In the genomic region with DNA sequence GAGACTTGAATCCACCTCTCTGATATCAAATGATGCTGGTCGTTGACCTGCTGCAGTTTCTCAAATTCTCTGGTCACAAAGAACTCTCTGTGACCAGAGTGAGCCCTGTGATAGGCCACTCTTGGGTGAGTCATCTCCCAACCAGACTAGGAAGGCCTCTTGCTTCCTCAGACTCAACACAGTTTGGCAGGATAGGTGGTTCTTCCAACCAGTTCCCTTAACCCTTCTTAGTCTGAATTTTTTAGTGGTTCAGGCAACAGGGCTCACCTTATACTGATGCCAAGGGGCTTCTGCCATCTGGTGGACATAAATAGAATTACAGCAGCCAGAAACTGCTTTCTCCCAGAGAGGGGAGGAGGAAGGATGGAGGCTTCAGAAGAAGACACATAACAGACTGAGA, we compare ENCODE assay signal across 8 mouse cellular contexts. TPM values are rescaled to one million over a fixed set of nuclear protein-coding genes. Genes with fewer than 3 reads are reported as not detected.
DNase-seq lines count a peak whose midpoint lies in the region; ATAC-seq lines count a peak whose summit lies in the region.

No protein-coding gene starts in this region.

- peaks cover 3% of the 10 kb centered on the region; the same call in 1 of the 2 replicates for H3K36me3 ChIP-seq in hindbrain, embryonic 12.5 days

- 56% methylated on average over 1 of the region's 1 CpGs for WGBS in hindbrain, embryonic 12.5 days

- H3K4me3 ChIP-seq in hindbrain, embryonic 12.5 days: no peak overlapping the region

- H3K4me2 ChIP-seq in hindbrain, embryonic 12.5 days (replicated peaks): no peak overlapping the region

- peak; percentile 65 for DNase-seq in ovary, postnatal 14 days (ENCODE audit: low spot score)
- no peak for DNase-seq in ovary, postnatal 36 days (ENCODE audit: low spot score)
- peak; percentile 92 for DNase-seq in cerebellum, adult 9-10 months
- DNase-seq in frontal cortex, postnatal 10 days (ENCODE audit: low spot score in 2 of 2): peak; percentile 40 to 59
- DNase-seq in layer of hippocampus, postnatal 10 days (ENCODE audit: low spot score in 2 of 2): peak; percentile 72 to 75
- DNase-seq in lung, postnatal 14 days: peak; percentile 68
- peak; percentile 42 to 45 for DNase-seq in right cerebral cortex, postnatal 36 days (ENCODE audit: low spot score in 2 of 2)

- ATAC-seq in hindbrain, embryonic 12.5 days (ENCODE audit: low FRiP score): 0 out of 2 replicates have a peak, but pooled peaks have one; percentile 35

- H3K9me3 ChIP-seq in hindbrain, embryonic 12.5 days (replicated peaks): no peaks in the 10 kb centered on the region

- no peaks in the 10 kb centered on the region; the same call in 1 of the 2 replicates for H3K27me3 ChIP-seq in hindbrain, embryonic 12.5 days

- H3K4me1 ChIP-seq in hindbrain, embryonic 12.5 days: peaks cover 23% of the 10 kb centered on the region

- no peak overlapping the region for H3K9ac ChIP-seq in hindbrain, embryonic 12.5 days

- no peak overlapping the region for H3K27ac ChIP-seq in hindbrain, embryonic 12.5 days

RNA-seq across cellular contexts. Expression of a gene that starts 4.1 kb away (rescaled TPM):
- 5.0 and 5.6 TPM in 2 replicates for polyA plus RNA-seq in hindbrain, embryonic 12.5 days (2016; fragmentation: Nextera tagmentation; extraction: Ambion mirVana)
- total RNA-seq in layer of hippocampus, postnatal 10 days (2021): 10 to 100 TPM; 16.9 to 19.2 TPM

RNA-seq across cellular contexts. Expression of a gene that starts 10.7 kb away (rescaled TPM):
- not detected in 2 replicates for polyA plus RNA-seq in hindbrain, embryonic 12.5 days (2016; fragmentation: Nextera tagmentation; extraction: Ambion mirVana)
- not detected for total RNA-seq in layer of hippocampus, postnatal 10 days (2021)

RNA-seq across cellular contexts. Expression of a gene that starts 16.0 kb away (rescaled TPM):
- polyA plus RNA-seq in hindbrain, embryonic 12.5 days (2016; fragmentation: Nextera tagmentation; extraction: Ambion mirVana): 25.5 and 26.2 TPM in 2 replicates
- 10 to 100 TPM; 23.8 to 24.4 TPM for total RNA-seq in layer of hippocampus, postnatal 10 days (2021)

RNA-seq across cellular contexts. Expression of a gene that starts 16.1 kb away (rescaled TPM):
- polyA plus RNA-seq in hindbrain, embryonic 12.5 days (2016; fragmentation: Nextera tagmentation; extraction: Ambion mirVana): 33.9 and 36.6 TPM in 2 replicates
- total RNA-seq in layer of hippocampus, postnatal 10 days (2021): 10 to 100 TPM; 24.6 to 30.1 TPM

RNA-seq across cellular contexts. Expression of a gene that starts 29.8 kb away (rescaled TPM):
- 0.30 and 0.36 TPM in 2 replicates for polyA plus RNA-seq in hindbrain, embryonic 12.5 days (2016; fragmentation: Nextera tagmentation; extraction: Ambion mirVana)
- 1 to 10 TPM; 5.8 to 7.2 TPM for total RNA-seq in layer of hippocampus, postnatal 10 days (2021)
